Mouse (Mus musculus) heart, postnatal 0 days (tissue): ENCODE measurements around the gene Sardh.

Experiments used
- CTCF ChIP-seq: IDR thresholded peaks from 2 replicates; pipeline ENCODE4 v1.5.1; 2016; ENCODE audit warnings: antibody characterized with exemption, control low read depth, low read depth
- EP300 ChIP-seq: IDR thresholded peaks from 2 replicates; pipeline ENCODE4 v1.6.1; 2016; ENCODE audit warnings: antibody characterized with exemption, low read depth

GRCm38 (mm10) chr2:27141950-27142693 is 106.0 kb downstream of the Sardh start, which contains the start of gene Fam163b:
- TF ChIP-seq CTCF (no peak), EP300 (no peak)
